Mouse (Mus musculus) neural tube, embryonic 15.5 days (tissue): Measurements from ENCODE around the gene Eif4e1b. TPM values are rescaled to one million over a fixed set of nuclear protein-coding genes. Genes with fewer than 3 reads are reported as not detected.

Experiments
- ATAC-seq: fragments of 200-750 bp; cut with Nextera tagmentation; 2 replicates; pipeline ENCODE4 v1.8.0; 2017; ENCODE audit warnings: mild to moderate bottlenecking, moderate TSS enrichment, moderate library complexity; ENCODE audit not compliant: low FRiP score
- H3K27ac ChIP-seq: fragments of 300-500 bp; sonication (generic); replicated peaks from 2 replicates; pipeline ENCODE4 v1.5.1; 2015; ENCODE audit warnings: mild to moderate bottlenecking, inconsistent platforms
- H3K27me3 ChIP-seq: fragments of 300-500 bp; sonication (generic); replicated peaks from 2 replicates; pipeline ENCODE4 v1.6.1; 2015; ENCODE audit warnings: inconsistent platforms
- H3K36me3 ChIP-seq: fragments of 300-500 bp; sonication (generic); 2 replicates; pipeline ENCODE4 v1.6.1; 2015; ENCODE audit warnings: inconsistent platforms
- H3K4me1 ChIP-seq: fragments of 300-500 bp; sonication (generic); 2 replicates; pipeline ENCODE4 v1.6.1; 2015; ENCODE audit warnings: inconsistent platforms
- H3K4me2 ChIP-seq: fragments of 300-500 bp; sonication (generic); 2 replicates; pipeline ENCODE4 v1.6.1; 2015; ENCODE audit warnings: inconsistent platforms, mild to moderate bottlenecking, moderate library complexity
- H3K4me3 ChIP-seq: fragments of 300-500 bp; sonication (generic); replicated peaks from 2 replicates; pipeline ENCODE4 v1.5.1; 2015; ENCODE audit warnings: mild to moderate bottlenecking, inconsistent platforms
- H3K9ac ChIP-seq: fragments of 300-500 bp; sonication (generic); replicated peaks from 2 replicates; pipeline ENCODE4 v1.6.1; 2015; ENCODE audit warnings: mild to moderate bottlenecking, inconsistent platforms
- H3K9me3 ChIP-seq: fragments of 300-500 bp; sonication (generic); replicated peaks from 2 replicates; pipeline ENCODE4 v1.6.1; 2016; ENCODE audit warnings: inconsistent platforms
- whole genome bisulfite sequencing: fragments of 180-500 bp; shearing (Covaris S2); methylation state at CpG from one replicate; pipeline ENCODE4 v1.1.7; 2015; ENCODE audit warnings: mixed read lengths; 5-methylcytosine and 5-hydroxymethylcytosine counted together
- polyA plus RNA-seq: library from polyadenylated mRNA; unstranded; fragments of >200 nt; fragmentation: Nextera tagmentation; extraction: Ambion mirVana; gene quantifications from 2 replicates; pipeline ENCODE4 v1.2.1, GENCODE M21; 2015

Gene Eif4e1b
- polyA plus RNA-seq, 1 experiment from 2014 or later, result not detected

GRCm38 (mm10) chr13:54752656-54753055 lies 31.1 kb upstream of the Eif4e1b start:
- no peak overlapping the region for H3K9ac ChIP-seq
- H3K36me3 ChIP-seq, result no peaks in the 10 kb centered on the region
- no peak overlapping the region for H3K4me2 ChIP-seq
- no peaks in the 10 kb centered on the region for H3K9me3 ChIP-seq
- H3K27me3 ChIP-seq, result peaks cover 4% of the 10 kb centered on the region; the same call in 1 of the 2 replicates
- H3K4me1 ChIP-seq, result peaks cover 75% of the 10 kb centered on the region
- H3K4me3 ChIP-seq, result no peak overlapping the region
- H3K27ac ChIP-seq, result no peak overlapping the region
- WGBS, result 60% methylated on average over 10 of the region's 10 CpGs
- ATAC-seq, result no peak

DNA sequence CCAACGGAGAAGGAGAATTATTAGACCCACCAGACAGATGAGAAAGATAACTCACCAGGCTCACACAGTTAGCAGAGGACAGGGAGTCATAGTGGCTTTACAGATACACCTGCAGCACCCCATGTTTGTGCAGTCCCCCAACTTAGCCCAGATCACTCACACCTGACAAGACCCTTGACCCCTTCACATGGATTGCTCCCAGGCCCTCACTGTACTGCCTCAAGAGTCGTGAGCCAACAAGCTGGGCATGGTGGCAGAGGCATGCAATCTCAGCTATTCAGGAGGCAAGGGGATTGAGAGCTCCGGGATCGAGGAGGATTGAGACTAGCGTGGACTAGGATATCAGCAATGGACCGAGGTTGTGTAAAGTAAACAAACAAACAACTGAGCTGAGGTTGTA lies 30.1 kb upstream of the Eif4e1b start:
- Histone ChIP-seq H3K36me3 (no peaks in the 10 kb centered on the region), H3K27me3 (peaks cover 4% of the 10 kb centered on the region; the same call in 1 of the 2 replicates), H3K27ac (no peak overlapping the region), H3K4me2 (no peak overlapping the region), H3K9me3 (no peaks in the 10 kb centered on the region), H3K9ac (no peak overlapping the region), H3K4me1 (peaks cover 71% of the 10 kb centered on the region), H3K4me3 (no peak overlapping the region)
- 63% methylated on average over 6 of the region's 6 CpGs for WGBS
- ATAC-seq, result no peak

GRCm38 (mm10) chr13:54754169-54755080 lies 29.4 kb upstream of the Eif4e1b start:
- H3K9ac ChIP-seq, result no peak overlapping the region
- peaks cover 78% of the 10 kb centered on the region for H3K4me1 ChIP-seq
- ATAC-seq, result no peak
- H3K27ac ChIP-seq, result peak overlapping the region; percentile 19; the same call in 1 of the 2 replicates
- 28% methylated on average over 12 of the region's 12 CpGs for WGBS
- peaks cover 4% of the 10 kb centered on the region; the same call in 1 of the 2 replicates for H3K27me3 ChIP-seq
- no peaks in the 10 kb centered on the region for H3K9me3 ChIP-seq
- no peak overlapping the region for H3K4me2 ChIP-seq
- no peaks in the 10 kb centered on the region for H3K36me3 ChIP-seq
- no peak overlapping the region for H3K4me3 ChIP-seq

- no peaks in the 10 kb centered on the region for H3K36me3 ChIP-seq
- 10% methylated on average over 9 of the region's 9 CpGs for WGBS
- H3K4me2 ChIP-seq, result peak overlapping the region; percentile 17; the same call in 1 of the 2 replicates
- H3K27me3 ChIP-seq, result peaks cover 7% of the 10 kb centered on the region; the same call in 1 of the 2 replicates
- H3K9ac ChIP-seq, result 0 out of 2 replicates have a peak overlapping the region, but pooled peaks have one; percentile 6
- H3K9me3 ChIP-seq, result no peaks in the 10 kb centered on the region
- no peak for ATAC-seq
- peak overlapping the region; percentile 71 for H3K27ac ChIP-seq
- peaks cover 78% of the 10 kb centered on the region for H3K4me1 ChIP-seq
- H3K4me3 ChIP-seq, result no peak overlapping the region
Observed at GRCm38 (mm10) chr13:54755201-54755830, 28.5 kb upstream of the Eif4e1b start.

GRCm38 (mm10) chr13:54756156-54756712 lies 27.6 kb upstream of the Eif4e1b start:
- 89% methylated on average over 8 of the region's 8 CpGs for WGBS

GRCm38 (mm10) chr13:54757093-54757830 lies 26.5 kb upstream of the Eif4e1b start:
- Histone ChIP-seq H3K4me1 (peaks cover 67% of the 10 kb centered on the region), H3K36me3 (no peaks in the 10 kb centered on the region), H3K27me3 (peaks cover 11% of the 10 kb centered on the region; the same call in 1 of the 2 replicates), H3K9ac (peak overlapping the region; percentile 55), H3K4me3 (peak overlapping the region; percentile 44), H3K27ac (peak overlapping the region; percentile 93), H3K4me2 (peak overlapping the region; percentile 86), H3K9me3 (no peaks in the 10 kb centered on the region)
- WGBS, result 24% methylated on average over 10 of the region's 10 CpGs
- 0 out of 2 replicates have a peak, but pooled peaks have one; percentile 0 for ATAC-seq

More at GRCm38 (mm10) chr13:54756156-54756712, 27.6 kb upstream of the Eif4e1b start:
- no peaks in the 10 kb centered on the region for H3K9me3 ChIP-seq
- H3K36me3 ChIP-seq, result no peaks in the 10 kb centered on the region
- H3K4me1 ChIP-seq, result peaks cover 72% of the 10 kb centered on the region
- no peak overlapping the region for H3K27ac ChIP-seq
- H3K27me3 ChIP-seq, result peaks cover 13% of the 10 kb centered on the region; the same call in 1 of the 2 replicates
- ATAC-seq, result no peak
- H3K4me2 ChIP-seq, result no peak overlapping the region
- no peak overlapping the region for H3K4me3 ChIP-seq
- no peak overlapping the region for H3K9ac ChIP-seq

GRCm38 (mm10) chr13:54758045-54758755 lies 25.6 kb upstream of the Eif4e1b start:
- peak overlapping the region; percentile 86 for H3K4me2 ChIP-seq
- under 1% methylated on average over 43 of the region's 43 CpGs for WGBS
- ATAC-seq, result peak; percentile 87
- H3K4me1 ChIP-seq, result peaks cover 61% of the 10 kb centered on the region
- no peaks in the 10 kb centered on the region for H3K9me3 ChIP-seq
- H3K4me3 ChIP-seq, result peak overlapping the region; percentile 44
- peak overlapping the region; percentile 57 for H3K9ac ChIP-seq
- H3K36me3 ChIP-seq, result no peaks in the 10 kb centered on the region; the same call in 1 of the 2 replicates
- peak overlapping the region; percentile 93 for H3K27ac ChIP-seq
- H3K27me3 ChIP-seq, result peaks cover 20% of the 10 kb centered on the region

DNA sequence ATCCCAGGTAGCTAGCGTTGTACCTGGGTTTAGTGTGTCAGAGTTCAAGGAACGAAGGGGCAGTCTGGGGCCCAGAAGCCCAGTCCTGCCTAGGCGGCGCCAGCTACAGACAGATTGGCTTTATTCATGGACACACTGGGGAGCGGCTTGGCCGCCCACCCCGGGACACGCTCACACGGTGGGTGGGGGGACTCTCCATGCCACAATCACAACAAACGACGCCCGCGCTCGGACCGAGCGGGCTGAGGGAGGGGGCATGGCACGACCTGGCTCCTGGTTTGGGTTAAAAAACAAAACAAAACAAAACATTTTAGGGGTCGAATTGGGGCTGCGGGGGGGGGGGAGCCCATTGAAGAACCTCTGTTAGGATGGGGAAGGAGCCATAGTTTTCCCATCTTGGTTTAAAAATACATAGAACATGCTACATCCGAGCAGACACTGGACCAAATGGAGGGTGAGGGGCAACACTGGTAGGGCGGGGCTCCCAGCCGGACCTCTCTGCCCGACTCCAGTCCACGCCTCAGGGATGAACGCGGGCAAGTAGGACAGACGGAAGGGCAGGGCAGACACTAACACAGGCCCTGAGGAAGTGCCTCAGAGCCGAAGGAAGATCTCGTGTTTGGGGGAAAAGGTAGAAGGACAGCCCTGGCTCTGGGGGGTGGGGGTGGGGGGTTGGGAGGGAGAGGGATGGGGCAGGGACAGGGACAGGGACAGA lies 24.9 kb upstream of the Eif4e1b start:
- H3K27me3 ChIP-seq, result peaks cover 27% of the 10 kb centered on the region
- H3K9ac ChIP-seq, result peak overlapping the region; percentile 55
- H3K4me2 ChIP-seq, result peak overlapping the region; percentile 86
- ATAC-seq, result peak; percentile 43; the same call in 1 of the 2 replicates
- no peaks in the 10 kb centered on the region for H3K9me3 ChIP-seq
- peak overlapping the region; percentile 93 for H3K27ac ChIP-seq
- H3K36me3 ChIP-seq, result no peaks in the 10 kb centered on the region; the same call in 1 of the 2 replicates
- WGBS, result 1% methylated on average over 29 of the region's 29 CpGs
- peak overlapping the region; percentile 44 for H3K4me3 ChIP-seq
- peaks cover 58% of the 10 kb centered on the region for H3K4me1 ChIP-seq

DNA sequence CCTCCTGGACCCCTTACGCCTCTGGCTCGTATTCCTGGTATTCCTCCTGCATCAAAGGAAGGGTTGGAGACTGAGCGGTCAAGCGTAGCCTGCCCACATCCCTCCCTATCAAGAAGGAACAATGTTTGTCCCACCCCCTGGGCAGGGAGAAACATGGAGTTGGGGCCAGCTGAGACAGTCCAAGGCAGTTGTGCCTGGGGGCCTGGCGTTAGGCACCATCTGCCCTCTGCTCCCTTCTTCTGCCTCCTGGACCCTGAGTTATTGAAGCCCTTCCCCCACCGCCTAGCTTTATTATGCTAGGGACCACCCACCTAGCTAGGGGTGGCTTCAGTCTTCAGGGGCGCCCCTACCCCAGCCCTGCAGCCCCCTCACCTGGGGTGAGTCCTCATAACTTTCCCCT lies 24.3 kb upstream of the Eif4e1b start:
- ATAC-seq, result no peak

More for the DNA sequence above, 24.3 kb upstream of the Eif4e1b start:
- WGBS, result 5% methylated on average over 7 of the region's 7 CpGs
- Histone ChIP-seq H3K9me3 (no peaks in the 10 kb centered on the region), H3K27ac (0 out of 2 replicates have a peak overlapping the region, but pooled peaks have one; percentile 93), H3K4me3 (peak overlapping the region; percentile 44; the same call in 1 of the 2 replicates), H3K27me3 (peaks cover 33% of the 10 kb centered on the region), H3K36me3 (no peaks in the 10 kb centered on the region; the same call in 1 of the 2 replicates), H3K9ac (no peak overlapping the region; the same call in 1 of the 2 replicates), H3K4me1 (peaks cover 55% of the 10 kb centered on the region), H3K4me2 (peak overlapping the region; percentile 86)
